Mouse (Mus musculus) cortical plate, adult 2 months (tissue): Measurements from ENCODE around the gene Foxj2. TPM values are rescaled to one million over a fixed set of nuclear protein-coding genes. Genes with fewer than 3 reads are reported as not detected.

Source experiments
- H3K27ac ChIP-seq: fragments of 200-500 bp; 2 replicates; pipeline ENCODE4 v1.5.1; 2012; ENCODE audit warnings: low read length, control low read depth, inconsistent platforms; ENCODE audit not compliant: insufficient read depth
- H3K4me1 ChIP-seq: fragments of 200-500 bp; 2 replicates; pipeline ENCODE4 v1.6.1; 2011; ENCODE audit warnings: low read length; ENCODE audit not compliant: control insufficient read depth, insufficient read depth
- H3K4me3 ChIP-seq: fragments of 200-500 bp; 2 replicates; pipeline ENCODE4 v1.5.1; 2011; ENCODE audit warnings: mild to moderate bottlenecking, low read length, control low read depth; ENCODE audit not compliant: insufficient read depth
- CTCF ChIP-seq: fragments of 200-500 bp; IDR thresholded peaks from 2 replicates; pipeline ENCODE4 v1.5.1; 2011; ENCODE audit warnings: mild to moderate bottlenecking, control low read depth, low read length; ENCODE audit not compliant: insufficient read depth; ENCODE audit errors: extremely low read depth
- POLR2A ChIP-seq: fragments of 200-500 bp; IDR thresholded peaks from 2 replicates; pipeline ENCODE4 v1.6.1; 2011; ENCODE audit warnings: mild to moderate bottlenecking, low read length, control low read depth; ENCODE audit not compliant: insufficient read depth; ENCODE audit errors: extremely low read depth
- polyA plus RNA-seq: library from polyadenylated mRNA; depleted of rRNA; stranded (reverse); fragments of >200 nt; gene quantifications from 2 replicates; pipeline ENCODE4 v1.2.3, GENCODE M21; 2012; rRNA removed

Gene Foxj2
- polyA plus RNA-seq, 1 experiment, result 12.7 TPM

DNA sequence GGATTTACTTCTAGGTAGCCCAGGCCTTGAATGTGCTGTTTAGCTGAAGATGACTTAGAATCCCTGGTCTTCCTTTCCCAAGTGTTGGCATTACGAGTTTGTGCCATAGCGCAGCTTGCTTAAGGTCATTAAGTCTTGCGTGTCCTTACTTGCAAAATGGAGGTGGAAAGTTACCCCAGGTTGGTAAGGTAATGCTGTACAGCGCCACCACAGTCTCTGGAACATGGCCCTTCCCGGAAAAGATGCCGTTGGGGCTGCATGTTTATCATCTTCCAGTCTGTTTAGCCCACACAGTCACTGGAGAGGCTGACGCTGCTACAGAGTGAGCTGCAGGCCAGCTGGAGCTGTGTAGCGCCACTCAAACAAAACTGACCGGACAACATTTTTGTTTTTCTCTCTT lies 63.9 kb downstream of the Foxj2 start:
- no peak for TF ChIP-seq CTCF
- no peaks in the 10 kb centered on the region; the same call in 1 of the 2 replicates for H3K4me1 ChIP-seq
- H3K27ac ChIP-seq, result no peak overlapping the region

DNA sequence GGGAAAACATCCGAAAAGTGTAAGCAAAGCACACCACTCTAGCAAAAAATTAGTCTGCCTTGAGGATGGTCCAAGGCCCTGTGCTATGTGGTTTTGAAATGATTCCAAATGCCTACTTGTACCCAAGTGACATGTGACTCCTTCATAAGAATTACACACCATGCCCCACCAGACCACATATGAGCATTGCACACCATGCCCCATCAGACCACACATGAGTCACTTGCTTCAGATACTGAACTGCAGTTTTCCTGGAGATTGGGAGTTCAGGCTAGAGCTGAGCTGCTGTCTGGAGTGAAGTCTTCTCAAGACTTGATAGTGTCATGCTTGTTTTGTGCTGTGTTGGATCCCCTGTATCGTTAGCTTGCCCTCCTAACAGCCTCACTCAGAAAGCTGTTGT lies 69.9 kb downstream of the Foxj2 start:
- Histone ChIP-seq H3K4me1 (no peaks in the 10 kb centered on the region), H3K4me3 (no peak overlapping the region), H3K27ac (no peak overlapping the region)
- TF ChIP-seq POLR2A (no peak), CTCF (no peak)

More for the DNA sequence above, 63.9 kb downstream of the Foxj2 start:
- no peak overlapping the region for H3K4me3 ChIP-seq

DNA sequence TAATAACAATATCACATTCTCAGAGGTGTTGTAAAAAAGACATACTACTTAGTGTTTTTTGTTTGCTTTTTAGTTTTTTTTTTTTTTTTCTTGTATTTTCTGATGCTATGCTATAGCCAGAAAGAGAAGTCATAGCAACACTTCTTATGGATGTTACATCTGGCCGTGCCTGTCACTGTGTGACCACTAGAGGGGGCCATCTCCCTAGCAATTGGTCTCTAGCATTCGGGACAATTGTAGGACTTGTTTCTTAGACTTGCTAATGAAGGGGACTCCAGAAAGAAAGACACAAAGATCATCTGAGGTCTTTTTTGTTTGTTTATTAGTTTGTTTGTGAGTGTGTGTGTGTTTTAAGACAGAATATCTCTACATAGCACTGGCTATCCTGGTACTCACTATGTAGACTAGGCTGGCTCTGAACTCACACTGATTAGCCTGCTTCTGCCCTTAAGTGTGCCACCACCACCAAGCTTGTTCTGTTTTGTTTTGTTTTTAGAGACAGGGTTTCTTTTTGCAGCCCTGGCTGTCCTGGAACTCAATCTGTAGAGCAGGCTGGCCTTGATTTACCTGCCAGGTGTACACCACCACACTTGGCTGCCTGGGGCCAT lies 72.8 kb downstream of the Foxj2 start:
- Histone ChIP-seq H3K4me3 (no peak overlapping the region), H3K4me1 (no peaks in the 10 kb centered on the region), H3K27ac (no peak overlapping the region)
- TF ChIP-seq POLR2A (no peak), CTCF (peak; percentile 79)

Other genes with a start within 250 kb of the Foxj2 start
- gene Apobec1, start 217.5 kb upstream of the Foxj2 start, polyA plus RNA-seq, result 3.1 and 4.5 TPM in 2 replicates
- not detected in 2 replicates for gene Gdf3, start 209.8 kb upstream of the Foxj2 start, polyA plus RNA-seq
- gene Dppa3, start 193.5 kb upstream of the Foxj2 start, polyA plus RNA-seq, result not detected in 2 replicates
- gene Nanog, start 112.4 kb upstream of the Foxj2 start, polyA plus RNA-seq, result 0.10 TPM in 1 of 2 replicates, not detected in the other
- gene Slc2a3, start 18.3 kb upstream of the Foxj2 start, polyA plus RNA-seq, result 100 and 101 TPM in 2 replicates
- 1.5 and 1.7 TPM in 2 replicates for gene C3ar1, start 36.2 kb downstream of the Foxj2 start, polyA plus RNA-seq
- gene Necap1, start 54.6 kb downstream of the Foxj2 start, polyA plus RNA-seq, result 127 and 133 TPM in 2 replicates
- gene Clec4a1, start 101.9 kb downstream of the Foxj2 start, polyA plus RNA-seq, result 0.46 and 0.47 TPM in 2 replicates
- gene Clec4a3, start 132.6 kb downstream of the Foxj2 start, polyA plus RNA-seq, result 0.65 and 0.74 TPM in 2 replicates
- gene Clec4a4, start 170.5 kb downstream of the Foxj2 start, polyA plus RNA-seq, result not detected in 2 replicates
- not detected in 2 replicates for gene Clec4b1, start 230.0 kb downstream of the Foxj2 start, polyA plus RNA-seq